Mouse (Mus musculus) lung, embryonic 15.5 days (tissue): ENCODE results near the gene Asgr1. TPM values are rescaled to one million over a fixed set of nuclear protein-coding genes. Genes with fewer than 3 reads are reported as not detected.
"Not testable (repeated sequence)": the region's sequence is repeated elsewhere in the genome, so short reads cannot be mapped to it uniquely, and the experiment has no call there.

Experiments used
- ATAC-seq: fragments of 200-750 bp; cut with Nextera tagmentation; 2 replicates; pipeline ENCODE4 v1.8.0; 2017; ENCODE audit warnings: moderate number of reproducible peaks, borderline replicate concordance; ENCODE audit not compliant: low FRiP score, low TSS enrichment; ENCODE audit errors: extremely low read depth
- H3K27ac ChIP-seq: fragments of 300-500 bp; sonication (generic); 2 replicates; pipeline ENCODE4 v1.5.1; 2015; ENCODE audit warnings: moderate library complexity, mild to moderate bottlenecking, inconsistent platforms
- H3K27me3 ChIP-seq: fragments of 300-500 bp; sonication (generic); 2 replicates; pipeline ENCODE4 v1.6.1; 2015; ENCODE audit warnings: inconsistent platforms
- H3K36me3 ChIP-seq: fragments of 300-500 bp; sonication (generic); 2 replicates; pipeline ENCODE4 v1.6.1; 2015; ENCODE audit warnings: inconsistent platforms
- H3K4me1 ChIP-seq: fragments of 300-500 bp; sonication (generic); 2 replicates; pipeline ENCODE4 v1.6.1; 2015; ENCODE audit warnings: inconsistent platforms
- H3K4me2 ChIP-seq: fragments of 300-500 bp; sonication (generic); 2 replicates; pipeline ENCODE4 v1.6.1; 2015; ENCODE audit warnings: inconsistent platforms, mild to moderate bottlenecking, moderate library complexity
- H3K4me3 ChIP-seq: fragments of 300-500 bp; sonication (generic); 2 replicates; pipeline ENCODE4 v1.5.1; 2015; ENCODE audit warnings: mild to moderate bottlenecking, inconsistent platforms
- H3K9ac ChIP-seq: fragments of 300-500 bp; sonication (generic); 2 replicates; pipeline ENCODE4 v1.6.1; 2015; ENCODE audit warnings: inconsistent platforms
- H3K9me3 ChIP-seq: fragments of 300-500 bp; sonication (generic); 2 replicates; pipeline ENCODE4 v1.6.1; 2016; ENCODE audit warnings: inconsistent platforms
- WGBS: fragments of 180-500 bp; shearing (Covaris S2); methylation state at CpG from one replicate; pipeline ENCODE4 v1.1.7; 2015; 5-methylcytosine and 5-hydroxymethylcytosine counted together
- polyA plus RNA-seq: library from polyadenylated mRNA; unstranded; fragments of >200 nt; fragmentation: Nextera tagmentation; extraction: Ambion mirVana; gene quantifications from 2 replicates; pipeline ENCODE4 v1.2.1, GENCODE M21; 2015

The Asgr1 gene
- polyA plus RNA-seq = 0.23 and 0.29 TPM in 2 replicates

DNA sequence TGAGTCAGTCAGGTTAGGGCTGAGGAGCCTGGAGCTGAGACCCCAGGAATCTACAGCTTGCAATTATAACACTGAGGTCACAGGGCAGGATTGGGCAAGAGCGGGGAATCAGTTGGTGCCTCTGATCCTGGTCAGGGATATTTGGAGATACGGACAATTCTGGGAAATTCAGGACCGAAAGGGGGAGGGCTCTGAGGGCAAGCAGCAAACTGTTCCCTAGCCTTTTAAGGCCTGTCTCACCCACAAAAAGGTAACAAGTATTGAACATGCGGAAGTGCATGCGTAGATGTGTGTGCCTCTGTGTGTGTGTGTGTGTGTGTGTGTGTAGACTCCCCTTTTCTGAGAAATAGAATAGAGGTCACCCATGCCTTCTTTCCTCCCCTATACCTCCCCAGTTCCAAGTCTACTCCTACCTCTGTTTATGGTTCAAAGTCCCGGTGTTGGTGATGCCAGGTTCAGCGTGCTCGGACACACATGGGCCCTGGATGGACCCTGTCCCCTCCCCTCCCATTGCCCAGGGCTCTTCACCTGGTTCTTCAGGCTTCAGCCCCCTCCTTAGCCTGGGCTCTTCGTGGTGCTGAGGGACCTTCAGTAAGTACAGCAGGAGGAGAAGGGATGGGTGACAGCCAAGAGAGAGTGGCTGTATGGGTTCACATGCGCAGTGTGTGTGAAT, at the start of gene Asgr1:
Asgr1 (plus strand) TSS at position 188 of the 673 bp plus-strand sequence.
- 76% methylated on average over 10 of the region's 10 CpGs for WGBS
- H3K9ac ChIP-seq = no peak within 1 kb of the TSS
- no peak within 1 kb of the TSS for H3K4me2 ChIP-seq
- H3K4me1 ChIP-seq = peaks cover 3% of the 10 kb centered on the region; the same call in 1 of the 2 replicates
- H3K4me3 ChIP-seq = no peak within 1 kb of the TSS
- H3K9me3 ChIP-seq = no peaks in the 10 kb centered on the region
- ATAC-seq = no peak
- H3K27me3 ChIP-seq = peaks cover 4% of the 10 kb centered on the region; the same call in 1 of the 2 replicates
- H3K36me3 ChIP-seq = no peaks in the 10 kb centered on the region
- H3K27ac ChIP-seq = no peak within 1 kb of the TSS

DNA sequence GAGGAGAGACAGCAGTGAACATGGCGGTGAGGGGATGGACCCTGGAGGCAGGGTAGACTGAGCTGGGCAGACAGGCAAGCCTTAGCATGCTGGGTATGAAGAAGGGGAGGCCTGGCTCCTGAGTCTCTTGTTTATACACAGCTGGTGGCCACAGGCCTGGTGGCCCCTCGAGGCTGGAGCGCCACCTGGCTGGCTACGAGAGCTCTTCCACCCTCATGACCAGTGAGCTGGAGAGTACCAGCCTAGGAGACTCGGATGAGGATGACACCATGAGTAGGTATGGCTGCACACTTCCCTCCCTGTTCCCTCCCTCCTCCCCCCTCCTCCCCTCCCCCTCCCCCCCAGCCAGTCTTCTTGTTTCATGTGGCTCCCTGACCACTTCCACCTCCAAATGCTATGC, 48.4 kb upstream of the Asgr1 start:
- H3K36me3 ChIP-seq = peaks cover 48% of the 10 kb centered on the region
- no peak overlapping the region for H3K4me2 ChIP-seq
- WGBS = 60% methylated on average over 5 of the region's 5 CpGs
- H3K9ac ChIP-seq = no peak overlapping the region
- ATAC-seq = no peak
- H3K4me1 ChIP-seq = peaks cover 25% of the 10 kb centered on the region
- H3K4me3 ChIP-seq = no peak overlapping the region
- H3K27ac ChIP-seq = no peak overlapping the region
- H3K9me3 ChIP-seq = no peaks in the 10 kb centered on the region
- H3K27me3 ChIP-seq = no peaks in the 10 kb centered on the region

DNA sequence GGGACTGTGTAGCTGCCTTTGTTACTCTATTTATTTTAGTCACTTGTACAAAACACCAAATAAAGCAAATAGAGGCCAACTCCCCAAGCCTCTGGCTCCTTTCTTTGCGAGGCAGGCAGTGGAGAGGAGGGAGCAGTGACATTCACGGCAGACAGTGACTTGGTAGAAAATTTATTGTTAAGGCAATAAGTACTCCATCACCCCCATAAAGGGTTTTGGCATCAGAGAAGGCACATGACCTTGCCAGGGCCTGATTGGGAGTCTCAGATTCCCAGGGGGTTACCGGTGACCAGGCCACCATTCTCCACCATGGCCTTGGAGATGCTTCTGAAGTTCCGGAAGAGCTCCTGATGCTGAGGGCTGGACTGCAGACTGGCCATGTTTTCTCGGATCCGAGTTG, 43.9 kb upstream of the Asgr1 start:
- ATAC-seq = no peak
- Histone ChIP-seq H3K4me2 (no peak overlapping the region), H3K4me3 (no peak overlapping the region), H3K9me3 (no peaks in the 10 kb centered on the region), H3K4me1 (peaks cover 13% of the 10 kb centered on the region), H3K27me3 (no peaks in the 10 kb centered on the region), H3K36me3 (peaks cover 74% of the 10 kb centered on the region), H3K9ac (no peak overlapping the region), H3K27ac (no peak overlapping the region)
- WGBS = 89% methylated on average over 6 of the region's 6 CpGs

DNA sequence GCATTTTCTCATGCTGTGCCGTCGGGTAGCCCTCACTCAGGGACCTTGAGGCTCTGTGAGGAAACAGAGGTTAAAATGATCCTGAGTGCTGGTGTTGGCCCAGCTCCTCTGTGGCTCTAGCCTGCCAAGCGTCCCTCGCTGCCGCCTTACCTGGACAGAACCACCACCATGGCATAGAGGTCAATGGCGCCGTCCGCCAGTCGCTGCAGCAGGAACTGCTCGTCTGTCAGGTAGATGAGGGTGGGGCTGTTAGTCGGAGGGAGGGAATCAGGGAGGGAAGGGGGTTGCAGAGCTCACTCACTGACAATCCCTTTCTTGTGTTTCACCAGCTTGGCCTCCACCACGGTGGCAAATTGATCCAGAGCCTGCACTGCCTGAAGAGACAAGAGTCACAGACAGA, 43.3 kb upstream of the Asgr1 start:
- Histone ChIP-seq H3K4me3 (no peak overlapping the region), H3K27ac (no peak overlapping the region), H3K27me3 (no peaks in the 10 kb centered on the region), H3K9ac (no peak overlapping the region), H3K4me2 (no peak overlapping the region), H3K9me3 (no peaks in the 10 kb centered on the region), H3K36me3 (peaks cover 74% of the 10 kb centered on the region), H3K4me1 (peaks cover 16% of the 10 kb centered on the region)
- WGBS = 81% methylated on average over 12 of the region's 12 CpGs
- ATAC-seq = no peak

DNA sequence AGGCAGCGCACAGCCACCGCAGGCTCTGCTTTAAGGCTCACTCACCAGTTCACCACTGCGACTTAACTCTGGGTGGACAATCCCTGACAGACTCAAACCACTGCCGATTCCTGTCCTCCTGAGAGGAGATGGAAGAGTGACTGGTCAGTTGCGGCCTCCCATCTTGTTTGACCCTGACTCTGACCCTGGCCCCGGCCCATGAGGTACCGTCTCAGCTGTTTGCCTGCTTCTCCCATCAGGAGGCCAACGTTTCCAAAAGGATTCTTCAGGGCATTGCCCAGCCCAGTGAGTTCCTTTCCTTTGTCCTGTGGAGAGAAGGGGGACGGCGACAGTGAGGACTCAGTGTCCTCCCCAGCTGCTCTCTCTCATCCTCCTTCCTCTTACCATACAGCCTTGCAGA, 42.9 kb upstream of the Asgr1 start:
- no peak overlapping the region for H3K9ac ChIP-seq
- ATAC-seq = no peak
- no peaks in the 10 kb centered on the region for H3K9me3 ChIP-seq
- H3K36me3 ChIP-seq = peaks cover 71% of the 10 kb centered on the region
- 86% methylated on average over 10 of the region's 10 CpGs for WGBS
- no peak overlapping the region for H3K4me3 ChIP-seq
- no peak overlapping the region for H3K27ac ChIP-seq
- no peaks in the 10 kb centered on the region for H3K27me3 ChIP-seq
- H3K4me2 ChIP-seq = no peak overlapping the region
- H3K4me1 ChIP-seq = peaks cover 18% of the 10 kb centered on the region

DNA sequence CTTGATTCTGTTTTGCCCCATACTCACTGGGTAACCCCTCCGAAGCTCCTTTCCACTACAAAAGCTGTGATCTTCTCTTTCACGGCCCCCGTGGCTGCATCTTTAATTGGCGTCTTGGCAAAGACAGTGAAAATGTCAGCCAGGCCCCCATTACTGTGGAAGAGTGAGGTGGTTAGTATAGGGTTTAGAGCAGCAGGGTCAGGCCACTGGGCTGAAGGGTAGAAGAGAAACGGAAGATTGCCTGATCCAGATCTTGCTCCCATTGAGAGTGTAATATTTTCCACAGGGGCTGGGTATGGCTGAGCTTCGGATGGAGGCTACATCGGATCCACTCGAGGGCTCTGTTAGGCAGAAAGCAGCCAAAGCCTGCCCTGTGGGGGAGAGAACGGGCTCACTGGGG, 41.0 kb upstream of the Asgr1 start:
- H3K4me1 ChIP-seq = peaks cover 30% of the 10 kb centered on the region
- no peak overlapping the region for H3K4me2 ChIP-seq
- H3K9me3 ChIP-seq = no peaks in the 10 kb centered on the region
- H3K9ac ChIP-seq = no peak overlapping the region
- no peak overlapping the region for H3K4me3 ChIP-seq
- H3K36me3 ChIP-seq = peaks cover 52% of the 10 kb centered on the region
- no peaks in the 10 kb centered on the region for H3K27me3 ChIP-seq
- no peak for ATAC-seq
- WGBS = 82% methylated on average over 9 of the region's 9 CpGs
- H3K27ac ChIP-seq = no peak overlapping the region

DNA sequence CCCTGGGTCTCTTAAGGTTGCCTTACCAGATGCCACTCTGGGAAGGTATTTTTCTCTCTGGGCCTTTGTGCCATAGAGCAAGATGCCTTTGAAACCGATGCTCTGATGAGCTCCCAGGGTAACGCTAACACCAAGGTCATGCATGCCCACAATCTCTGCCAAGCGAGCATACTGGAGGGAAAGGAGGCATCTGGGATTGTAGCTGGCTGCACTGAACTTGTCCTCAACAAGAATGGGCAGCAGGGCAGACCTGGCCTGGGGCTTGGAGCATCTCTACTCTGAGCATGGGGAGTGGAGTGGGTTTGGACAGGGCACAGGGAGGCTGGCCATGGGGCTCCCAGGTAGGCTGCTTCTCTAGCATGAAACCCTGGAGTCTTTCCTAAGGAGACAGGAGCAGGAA, 40.5 kb upstream of the Asgr1 start:
- WGBS = 86% methylated on average over 3 of the region's 3 CpGs
- Histone ChIP-seq H3K27me3 (no peaks in the 10 kb centered on the region), H3K4me3 (no peak overlapping the region), H3K9ac (no peak overlapping the region), H3K9me3 (no peaks in the 10 kb centered on the region), H3K27ac (no peak overlapping the region), H3K36me3 (peaks cover 47% of the 10 kb centered on the region), H3K4me2 (no peak overlapping the region), H3K4me1 (peaks cover 32% of the 10 kb centered on the region)
- ATAC-seq = no peak

DNA sequence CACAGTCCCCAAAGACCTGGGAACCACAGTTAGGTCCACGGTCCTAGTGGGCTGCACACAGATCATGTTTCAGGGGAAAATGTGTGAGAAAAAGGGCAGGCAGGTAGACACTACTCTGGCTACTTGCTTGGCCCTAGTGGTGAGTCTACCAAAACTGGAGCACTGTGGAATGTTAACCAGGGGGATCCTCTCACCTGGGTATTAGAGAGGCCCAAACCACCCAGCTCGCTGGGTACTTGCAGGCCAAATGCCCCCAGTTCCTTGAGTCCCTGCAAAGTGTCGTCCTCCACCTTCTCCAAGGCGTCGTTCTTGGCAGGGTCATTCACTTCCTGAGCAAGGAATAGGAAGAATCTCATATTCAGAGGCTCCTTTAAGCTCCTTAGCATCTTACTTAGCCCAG, 39.8 kb upstream of the Asgr1 start:
- H3K4me1 ChIP-seq = peaks cover 37% of the 10 kb centered on the region
- no peak overlapping the region for H3K27ac ChIP-seq
- H3K4me3 ChIP-seq = 0 out of 2 replicates have a peak overlapping the region, but pooled peaks have one; percentile 61
- H3K36me3 ChIP-seq = peaks cover 41% of the 10 kb centered on the region
- H3K27me3 ChIP-seq = no peaks in the 10 kb centered on the region
- no peak overlapping the region for H3K9ac ChIP-seq
- H3K9me3 ChIP-seq = no peaks in the 10 kb centered on the region
- 55% methylated on average over 5 of the region's 5 CpGs for WGBS
- peak overlapping the region; percentile 93 for H3K4me2 ChIP-seq
- no peak for ATAC-seq

DNA sequence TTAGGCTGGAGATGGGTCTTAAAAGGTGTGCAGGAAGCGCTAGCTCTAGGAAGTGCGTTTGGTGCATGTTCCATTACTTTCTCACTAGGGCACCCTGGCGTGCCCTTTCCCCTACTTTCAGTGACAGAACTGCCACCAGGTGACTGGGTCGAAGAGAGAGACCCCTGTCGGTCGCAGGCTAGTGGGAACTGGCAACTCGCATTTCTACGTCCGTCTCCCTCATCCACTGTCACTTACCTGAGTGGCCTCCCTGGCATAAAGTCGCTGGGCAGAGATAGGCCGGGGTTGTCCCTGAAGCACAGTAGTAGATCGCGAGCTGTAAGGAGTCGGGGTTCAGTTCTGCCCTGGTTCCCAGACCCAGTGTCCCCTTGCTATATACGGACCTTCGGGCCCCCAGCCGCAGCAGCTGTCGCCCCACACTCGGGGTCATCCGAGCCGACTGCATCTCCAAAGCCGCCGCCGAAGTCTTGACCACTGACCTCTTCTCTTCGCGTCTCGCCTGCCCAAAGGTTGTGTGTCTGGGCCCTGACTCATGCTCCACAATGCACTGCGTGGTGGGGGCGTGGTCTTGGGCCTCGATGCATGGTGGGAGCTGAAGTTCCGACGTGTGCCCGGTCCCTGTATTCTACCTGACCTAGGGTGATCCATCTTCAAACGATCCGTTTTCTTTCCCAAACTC, 38.9 kb upstream of the Asgr1 start, which contains the start of gene Acadvl:
Acadvl (minus strand) TSS at position 532 of the 679 bp plus-strand sequence.
- H3K4me1 ChIP-seq = peaks cover 47% of the 10 kb centered on the region
- under 1% methylated on average over 35 of the region's 35 CpGs for WGBS
- H3K36me3 ChIP-seq = peaks cover 31% of the 10 kb centered on the region
- H3K27ac ChIP-seq = peak within 1 kb of the TSS; percentile 75
- H3K27me3 ChIP-seq = no peaks in the 10 kb centered on the region
- no peaks in the 10 kb centered on the region for H3K9me3 ChIP-seq
- peak within 1 kb of the TSS; percentile 61 for H3K4me3 ChIP-seq
- ATAC-seq = peak; percentile 73
- peak within 1 kb of the TSS; percentile 75 for H3K9ac ChIP-seq
- H3K4me2 ChIP-seq = peak within 1 kb of the TSS; percentile 93

DNA sequence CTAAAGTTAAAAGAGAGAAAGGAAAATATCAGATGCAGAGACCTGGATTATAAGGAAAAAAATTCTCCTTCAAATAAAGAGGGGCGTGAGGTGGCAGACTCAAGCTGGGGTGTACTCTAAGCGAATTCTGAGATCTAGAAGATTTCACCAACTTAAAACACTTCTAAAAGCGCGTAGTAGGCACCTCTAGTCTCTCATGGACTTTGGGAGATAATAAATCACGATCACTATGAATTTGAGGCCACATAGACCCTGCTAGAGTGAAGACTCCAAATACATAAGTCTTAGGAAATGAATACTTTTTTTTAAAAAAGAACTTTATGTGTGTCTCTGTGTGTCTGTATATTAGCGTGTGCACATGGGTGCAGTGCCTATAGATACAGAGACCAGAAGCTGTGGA, 38.2 kb upstream of the Asgr1 start:
- Histone ChIP-seq H3K36me3 (peaks cover 24% of the 10 kb centered on the region), H3K4me2 (peak overlapping the region; percentile 93), H3K27ac (no peak overlapping the region), H3K4me1 (peaks cover 53% of the 10 kb centered on the region), H3K9ac (no peak overlapping the region), H3K27me3 (no peaks in the 10 kb centered on the region), H3K4me3 (peak overlapping the region; percentile 61; the same call in 1 of the 2 replicates), H3K9me3 (no peaks in the 10 kb centered on the region)
- WGBS = 61% methylated on average over 6 of the region's 6 CpGs
- no peak for ATAC-seq

DNA sequence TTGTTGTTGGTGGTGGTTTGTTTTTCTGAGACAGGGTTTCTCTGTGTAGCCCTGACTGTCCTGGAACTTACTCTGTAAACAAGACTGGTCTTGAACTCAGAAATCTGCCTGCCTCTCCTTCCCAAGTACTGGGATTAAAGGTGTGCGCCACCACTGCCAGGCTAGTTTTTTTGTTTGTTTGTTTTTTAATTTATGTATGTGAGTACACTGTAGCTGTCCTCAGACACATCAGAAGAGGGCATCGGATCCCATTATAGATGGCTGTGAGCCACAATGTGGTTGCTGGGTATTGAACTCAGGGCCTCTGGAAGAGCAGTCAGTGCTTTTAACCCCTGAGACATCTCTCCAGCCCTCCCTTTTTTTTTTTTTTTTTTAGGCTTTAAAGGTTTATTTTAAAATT, 37.7 kb upstream of the Asgr1 start:
- H3K27ac ChIP-seq, H3K4me3 ChIP-seq, H3K9me3 ChIP-seq, H3K9ac ChIP-seq, H3K27me3 ChIP-seq, H3K4me2 ChIP-seq, ATAC-seq: not testable (repeated sequence)
- H3K36me3 ChIP-seq = peaks cover 19% of the 10 kb centered on the region
- WGBS = 85% methylated on average over 2 of the region's 2 CpGs
- H3K4me1 ChIP-seq = peaks cover 57% of the 10 kb centered on the region

DNA sequence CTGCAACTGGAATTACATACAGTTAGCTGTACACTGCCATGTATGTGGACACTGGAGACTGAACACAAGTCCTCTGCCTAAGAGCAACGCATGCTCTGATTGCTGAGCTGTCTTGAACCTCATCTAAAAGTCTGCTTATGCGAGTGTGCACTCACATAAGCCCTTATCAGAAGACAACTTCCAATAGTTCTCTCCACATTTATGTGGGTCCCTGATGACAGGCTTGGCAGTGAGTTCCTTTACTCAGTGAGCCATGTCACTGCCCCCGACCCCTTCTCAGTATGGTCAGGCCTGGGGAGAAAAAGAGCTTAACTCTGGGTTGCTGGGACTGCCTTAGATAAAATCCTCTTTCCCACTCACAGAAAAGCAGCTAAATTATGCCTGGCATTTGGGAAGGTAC, 37.2 kb upstream of the Asgr1 start, which contains the start of gene Dlg4:
Dlg4 (plus strand) TSS at position 274 of the 400 bp plus-strand sequence.
- Histone ChIP-seq H3K4me3 (peak within 1 kb of the TSS; percentile 60; the same call in 1 of the 2 replicates), H3K27ac (peak within 1 kb of the TSS; percentile 21; the same call in 1 of the 2 replicates), H3K4me1 (peaks cover 57% of the 10 kb centered on the region), H3K27me3 (no peaks in the 10 kb centered on the region), H3K4me2 (peak within 1 kb of the TSS; percentile 76), H3K9me3 (no peaks in the 10 kb centered on the region), H3K36me3 (peaks cover 14% of the 10 kb centered on the region), H3K9ac (peak within 1 kb of the TSS; percentile 77; the same call in 1 of the 2 replicates)
- ATAC-seq = no peak
- 63% methylated on average over 3 of the region's 3 CpGs for WGBS
